Mouse (Mus musculus) ovary, adult 18-20 months (tissue): ENCODE data around the gene Kbtbd8.

Experiments used
- DNase-seq: peaks from one replicate; pipeline ENCODE4 v3.0.0; 2022; ENCODE audit warnings: low spot score, mixed read lengths

The Kbtbd8 gene

DNA sequence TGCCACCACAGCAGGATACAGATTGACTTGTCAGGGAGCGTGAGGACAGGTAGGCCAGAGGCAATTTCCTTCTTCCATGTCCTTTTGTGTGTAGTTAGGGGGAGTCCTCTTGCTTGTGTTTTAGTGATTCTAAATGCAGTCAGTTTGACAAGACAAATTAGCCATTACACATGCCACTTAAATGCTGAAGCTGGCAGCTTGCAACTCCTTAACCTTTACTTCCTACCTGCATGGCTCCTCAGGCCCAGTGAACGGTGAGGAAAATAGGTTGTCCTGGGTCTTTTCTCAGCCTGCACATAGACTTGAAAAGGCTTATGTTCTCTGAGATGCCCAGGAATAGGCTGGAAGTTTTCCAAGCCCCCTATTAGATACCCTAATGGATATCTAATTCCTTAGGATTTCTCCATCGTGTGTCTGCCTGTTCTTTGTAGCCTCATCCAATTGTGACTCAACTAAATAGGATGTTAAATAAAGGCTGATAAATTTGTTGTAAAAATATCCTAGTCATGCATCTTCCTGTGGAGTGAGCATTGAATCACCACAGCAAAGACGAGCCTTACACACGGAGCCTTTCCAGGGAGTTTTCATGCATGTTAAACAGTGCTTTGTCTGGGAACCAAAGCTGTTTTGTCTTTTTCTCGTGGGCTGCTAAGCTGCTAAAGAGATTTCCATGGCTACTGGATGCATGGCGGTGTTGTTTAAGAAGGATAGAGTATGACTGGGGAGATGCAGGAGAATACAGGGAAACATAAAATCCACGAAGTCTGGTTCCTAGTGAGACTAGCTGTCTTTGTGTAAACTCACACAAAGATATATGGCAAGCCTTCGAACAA, 57.5 kb downstream of the Kbtbd8 start:
- DNase-seq: no peak
